Mouse (Mus musculus) kidney, adult 2 months (tissue): Measurements from ENCODE around the gene Zfp821.

Source experiments
- CTCF ChIP-seq: fragments of 200-500 bp; conservative IDR thresholded peaks from 2 replicates; pipeline ENCODE4 v1.5.1; 2011; ENCODE audit warnings: low read depth, mild to moderate bottlenecking, control low read depth, low read length, moderate library complexity, mixed read lengths; ENCODE audit not compliant: insufficient read depth, insufficient read length
- POLR2A ChIP-seq: fragments of 200-500 bp; IDR thresholded peaks from one replicate; pipeline ENCODE4 v1.6.1; 2011; ENCODE audit warnings: low read depth, low read length, control low read depth

- TF ChIP-seq POLR2A: no peak
- TF ChIP-seq CTCF: no peak
These were observed 18.1 kb upstream of the Zfp821 start for GRCm38 (mm10) chr8:109687248-109687647.
